Mouse (Mus musculus) midbrain, embryonic 16.5 days (tissue): Measurements from ENCODE around the gene Gm21976. TPM values are rescaled to one million over a fixed set of nuclear protein-coding genes. Genes with fewer than 3 reads are reported as not detected.

Experiments
- ATAC-seq: fragments of 200-750 bp; cut with Nextera tagmentation; 2 replicates; pipeline ENCODE4 v1.8.0; 2017; ENCODE audit warnings: moderate TSS enrichment
- H3K27ac ChIP-seq: fragments of 300-500 bp; sonication (generic); 2 replicates; pipeline ENCODE4 v1.5.1; 2014; ENCODE audit warnings: mild to moderate bottlenecking, low read length, mixed read lengths
- H3K27me3 ChIP-seq: fragments of 300-500 bp; sonication (generic); 2 replicates; pipeline ENCODE4 v1.6.1; 2014; ENCODE audit warnings: low read depth, low read length, mixed read lengths; ENCODE audit not compliant: control insufficient read depth, insufficient read depth
- H3K36me3 ChIP-seq: fragments of 300-500 bp; sonication (generic); 2 replicates; pipeline ENCODE4 v1.6.1; 2014; ENCODE audit warnings: mild to moderate bottlenecking, low read length, moderate library complexity, mixed read lengths; ENCODE audit not compliant: control insufficient read depth, insufficient read depth
- H3K4me1 ChIP-seq: fragments of 300-500 bp; sonication (generic); 2 replicates; pipeline ENCODE4 v1.6.1; 2014; ENCODE audit warnings: mild to moderate bottlenecking, low read length, mixed read lengths; ENCODE audit not compliant: control insufficient read depth, insufficient read depth
- H3K4me2 ChIP-seq: fragments of 300-500 bp; sonication (generic); 2 replicates; pipeline ENCODE4 v1.6.1; 2014; ENCODE audit warnings: mild to moderate bottlenecking, low read length, mixed read lengths
- H3K4me3 ChIP-seq: fragments of 300-500 bp; sonication (generic); 2 replicates; pipeline ENCODE4 v1.5.1; 2014; ENCODE audit warnings: low read depth, mild to moderate bottlenecking, low read length, moderate library complexity, mixed read lengths
- H3K9ac ChIP-seq: fragments of 300-500 bp; sonication (generic); 2 replicates; pipeline ENCODE4 v1.6.1; 2014; ENCODE audit warnings: low read depth, low read length, mixed read lengths
- H3K9me3 ChIP-seq: fragments of 300-500 bp; sonication (generic); replicated peaks from 2 replicates; pipeline ENCODE4 v1.6.1; 2014; ENCODE audit warnings: mild to moderate bottlenecking, low read length, mixed read lengths; ENCODE audit not compliant: control insufficient read depth, poor library complexity, severe bottlenecking
- WGBS: fragments of 180-500 bp; shearing (Covaris S2); extraction: QIAGEN DNeasy Blood & Tissue Kit; methylation state at CpG from one replicate; pipeline ENCODE4 v1.1.7; 2014; 5-methylcytosine and 5-hydroxymethylcytosine counted together
- polyA plus RNA-seq: library from polyadenylated mRNA; unstranded; fragments of >200 nt; fragmentation: Nextera tagmentation; extraction: Ambion mirVana; gene quantifications from 2 replicates; pipeline ENCODE4 v1.2.1, GENCODE M21; 2015

The Gm21976 gene
- polyA plus RNA-seq, 1 experiment from 2014 or later = not detected

GRCm38 (mm10) chr13:98354871-98355558 lies 75.3 kb downstream of the Gm21976 start:
- whole genome bisulfite sequencing = under 1% methylated on average over 80 of the region's 102 CpGs
- Histone ChIP-seq H3K4me2 (peak overlapping the region; percentile 57), H3K27ac (no peak overlapping the region), H3K27me3 (peaks cover 51% of the 10 kb centered on the region), H3K36me3 (no peaks in the 10 kb centered on the region), H3K9me3 (no peaks in the 10 kb centered on the region), H3K9ac (peak overlapping the region; percentile 52; the same call in 1 of the 2 replicates), H3K4me3 (peak overlapping the region; percentile 38), H3K4me1 (peaks cover 12% of the 10 kb centered on the region)
- peak; percentile 54 for ATAC-seq

GRCm38 (mm10) chr13:98355559-98356111 lies 75.9 kb downstream of the Gm21976 start:
- under 1% methylated on average over 67 of the region's 81 CpGs for WGBS
- no peaks in the 10 kb centered on the region for H3K9me3 ChIP-seq
- peak overlapping the region; percentile 57 for H3K4me2 ChIP-seq
- H3K36me3 ChIP-seq = no peaks in the 10 kb centered on the region
- peaks cover 50% of the 10 kb centered on the region for H3K27me3 ChIP-seq
- ATAC-seq = no peak
- H3K27ac ChIP-seq = no peak overlapping the region
- H3K4me1 ChIP-seq = peaks cover 12% of the 10 kb centered on the region
- peak overlapping the region; percentile 52; the same call in 1 of the 2 replicates for H3K9ac ChIP-seq
- H3K4me3 ChIP-seq = peak overlapping the region; percentile 38

GRCm38 (mm10) chr13:98356176-98356972 lies 76.7 kb downstream of the Gm21976 start:
- WGBS = 3% methylated on average over 9 of the region's 9 CpGs
- Histone ChIP-seq H3K9ac (no peak overlapping the region), H3K4me2 (0 out of 2 replicates have a peak overlapping the region, but pooled peaks have one; percentile 57), H3K4me3 (peak overlapping the region; percentile 38), H3K27ac (no peak overlapping the region), H3K27me3 (peaks cover 50% of the 10 kb centered on the region), H3K4me1 (peaks cover 12% of the 10 kb centered on the region), H3K36me3 (no peaks in the 10 kb centered on the region), H3K9me3 (no peaks in the 10 kb centered on the region)
- no peak for ATAC-seq

Other genes starting within 250 kb of the Gm21976 start
- 33.3 and 35.1 TPM in 2 replicates for gene Arhgef28, start 73.4 kb upstream of the Gm21976 start, polyA plus RNA-seq
- 33.2 and 34.7 TPM in 2 replicates for gene Utp15, start 16.8 kb upstream of the Gm21976 start, polyA plus RNA-seq
- 76.0 and 88.0 TPM in 2 replicates for gene Ankra2, start 16.8 kb upstream of the Gm21976 start, polyA plus RNA-seq
- gene Btf3, start 37.1 kb downstream of the Gm21976 start, polyA plus RNA-seq = 461 and 495 TPM in 2 replicates
- 0.49 and 0.52 TPM in 2 replicates for gene Foxd1, start 74.4 kb downstream of the Gm21976 start, polyA plus RNA-seq
- 1.0 and 1.2 TPM in 2 replicates for gene Gm10320, start 212.1 kb downstream of the Gm21976 start, polyA plus RNA-seq